Mouse (Mus musculus) adrenal gland, postnatal 4 days (tissue): ENCODE results near the gene Kif1bp. TPM values are rescaled to one million over a fixed set of nuclear protein-coding genes. Genes with fewer than 3 reads are reported as not detected.
"Not testable (repeated sequence)": the region's sequence is repeated elsewhere in the genome, so short reads cannot be mapped to it uniquely, and the experiment has no call there.

ENCODE experiments used
- DNase-seq, 2 experiments: peaks; one replicate each; pipeline ENCODE4 v3.0.0; 2021 to 2022; ENCODE audit warnings: low spot score in 2 of 2, mixed read lengths in 2 of 2
- long read RNA-seq, 2 experiments: library from polyadenylated mRNA; stranded (forward); transcript quantifications; one replicate each; pipeline ENCODE4 v2.0.0; 2021
- total RNA-seq, 2 experiments: library from RNA; stranded (reverse); gene quantifications; 2 replicates each; pipeline ENCODE4 v1.2.3; 2021

Kif1bp gene
- 10 to 100 TPM; 39.2 to 42.1 TPM for total RNA-seq
- long read RNA-seq, experiment 1, transcript Kif1bp-201 (7 exons, 2,472 nt), result major isoform, 50 of 57 reads
- long read RNA-seq, experiment 1, partial matches to known transcripts, result 0 of 57 reads
- long read RNA-seq, experiment 1, other reads (novel, unspliced or antisense), result 7 of 57 reads
- long read RNA-seq, experiment 2, transcript Kif1bp-201 (7 exons, 2,472 nt), result major isoform, 89 of 107 reads
- long read RNA-seq, experiment 2, partial matches to known transcripts, result 6 of 107 reads
- long read RNA-seq, experiment 2, other reads (novel, unspliced or antisense), result 12 of 107 reads

- DNase-seq, result peak; percentile 79 to 94
Measured at GRCm38 (mm10) chr10:62578338-62579100, at the start of gene Kif1bp. Kif1bp (minus strand) TSS chr10:62578457.

GRCm38 (mm10) chr10:62604161-62604560 lies 25.9 kb upstream of the Kif1bp start:
- no peak for DNase-seq

- no peak for DNase-seq
Measured at GRCm38 (mm10) chr10:62603233-62604030, 25.2 kb upstream of the Kif1bp start.

GRCm38 (mm10) chr10:62602177-62603040 lies 24.2 kb upstream of the Kif1bp start, which contains the start of gene Ddx21:
Ddx21 (minus strand) TSS chr10:62602281.
- DNase-seq, result peak; percentile 67 to 76

- no peak for DNase-seq
Measured at GRCm38 (mm10) chr10:62601833-62602176, 23.5 kb upstream of the Kif1bp start.

GRCm38 (mm10) chr10:62601053-62601791 lies 23.0 kb upstream of the Kif1bp start:
- DNase-seq, result no peak

GRCm38 (mm10) chr10:62600056-62600455 lies 21.8 kb upstream of the Kif1bp start:
- no peak for DNase-seq

- not testable (repeated sequence) for DNase-seq
Measured at GRCm38 (mm10) chr10:62599311-62599710, 21.1 kb upstream of the Kif1bp start.

GRCm38 (mm10) chr10:62592496-62592895 lies 14.2 kb upstream of the Kif1bp start:
- DNase-seq, result no peak

- peak; percentile 51 to 72 for DNase-seq
Measured at GRCm38 (mm10) chr10:62590200-62590599, 11.9 kb upstream of the Kif1bp start.

GRCm38 (mm10) chr10:62588616-62589015 lies 10.4 kb upstream of the Kif1bp start:
- no peak for DNase-seq

- no peak for DNase-seq
Measured at GRCm38 (mm10) chr10:62583245-62583644, 5.0 kb upstream of the Kif1bp start.

GRCm38 (mm10) chr10:62582701-62583100 lies 4.4 kb upstream of the Kif1bp start:
- no peak for DNase-seq

GRCm38 (mm10) chr10:62582263-62582662 lies 4.0 kb upstream of the Kif1bp start:
- DNase-seq, result no peak

GRCm38 (mm10) chr10:62579129-62579528 lies 872 bp upstream of the Kif1bp start:
- DNase-seq, result not testable (repeated sequence)

- DNase-seq, result no peak
Measured at GRCm38 (mm10) chr10:62577673-62578337, 452 bp downstream of the Kif1bp start.

- DNase-seq, result no peak
Measured at GRCm38 (mm10) chr10:62575001-62575400, 3.3 kb downstream of the Kif1bp start.

- DNase-seq, result no peak
Measured at GRCm38 (mm10) chr10:62570126-62570871, 8.0 kb downstream of the Kif1bp start.

- DNase-seq, result no peak
Measured at GRCm38 (mm10) chr10:62568861-62569260, 9.4 kb downstream of the Kif1bp start.
